Mouse (Mus musculus) liver, embryonic 12.5 days (tissue): ENCODE data around the gene Mrpl45. TPM values are rescaled to one million over a fixed set of nuclear protein-coding genes. Genes with fewer than 3 reads are reported as not detected.
"Not testable (repeated sequence)": the region's sequence is repeated elsewhere in the genome, so short reads cannot be mapped to it uniquely, and the experiment has no call there.

ENCODE experiments used
- ATAC-seq: fragments of 200-750 bp; cut with Nextera tagmentation; 2 replicates; pipeline ENCODE4 v1.8.0; 2017; ENCODE audit warnings: moderate number of reproducible peaks, mild to moderate bottlenecking, moderate library complexity
- H3K27ac ChIP-seq: fragments of 300-500 bp; sonication (generic); 2 replicates; pipeline ENCODE4 v1.5.1; 2016; ENCODE audit warnings: mild to moderate bottlenecking
- H3K27me3 ChIP-seq: fragments of 300-500 bp; sonication (generic); replicated peaks from 2 replicates; pipeline ENCODE4 v1.6.1; 2016; ENCODE audit warnings: mild to moderate bottlenecking, moderate library complexity
- H3K36me3 ChIP-seq: fragments of 300-500 bp; sonication (generic); 2 replicates; pipeline ENCODE4 v1.6.1; 2016; ENCODE audit warnings: mild to moderate bottlenecking, moderate library complexity
- H3K4me1 ChIP-seq: fragments of 300-500 bp; sonication (generic); 2 replicates; pipeline ENCODE4 v1.6.1; 2016
- H3K4me2 ChIP-seq: fragments of 300-500 bp; sonication (generic); 2 replicates; pipeline ENCODE4 v1.6.1; 2016; ENCODE audit warnings: mild to moderate bottlenecking, moderate library complexity
- H3K4me3 ChIP-seq: fragments of 300-500 bp; sonication (generic); 2 replicates; pipeline ENCODE4 v1.5.1; 2016; ENCODE audit warnings: mild to moderate bottlenecking, moderate library complexity
- H3K9ac ChIP-seq: fragments of 300-500 bp; sonication (generic); 2 replicates; pipeline ENCODE4 v1.6.1; 2016; ENCODE audit warnings: mild to moderate bottlenecking, moderate library complexity
- H3K9me3 ChIP-seq: fragments of 300-500 bp; sonication (generic); replicated peaks from 2 replicates; pipeline ENCODE4 v1.6.1; 2016; ENCODE audit warnings: mild to moderate bottlenecking, moderate library complexity
- WGBS: fragments of 180-500 bp; shearing (Covaris S2); methylation state at CpG from one replicate; pipeline ENCODE4 v1.1.7; 2016; ENCODE audit not compliant: insufficient replicate concordance; 5-methylcytosine and 5-hydroxymethylcytosine counted together
- polyA plus RNA-seq: library from polyadenylated mRNA; unstranded; fragments of >200 nt; fragmentation: Nextera tagmentation; extraction: Ambion mirVana; gene quantifications from 2 replicates; pipeline ENCODE4 v1.2.1, GENCODE M21; 2016

Mrpl45 gene
- 38.9 and 44.0 TPM in 2 replicates for polyA plus RNA-seq

- Histone ChIP-seq H3K4me1 (peaks cover 22% of the 10 kb centered on the region), H3K4me3 (peak within 1 kb of the TSS; percentile 73), H3K9me3 (no peaks in the 10 kb centered on the region), H3K27me3 (peaks cover 18% of the 10 kb centered on the region), H3K36me3 (peaks cover 22% of the 10 kb centered on the region), H3K27ac (peak within 1 kb of the TSS; percentile 70), H3K9ac (peak within 1 kb of the TSS; percentile 75), H3K4me2 (peak within 1 kb of the TSS; percentile 75)
- under 1% methylated on average over 50 of the region's 50 CpGs for WGBS
- ATAC-seq, result peak; percentile 94
These were observed at the start of gene Mrpl45 for GRCm38 (mm10) chr11:97315504-97316503. Gene Mrpl45 (plus strand): TSS chr11:97315716.

DNA sequence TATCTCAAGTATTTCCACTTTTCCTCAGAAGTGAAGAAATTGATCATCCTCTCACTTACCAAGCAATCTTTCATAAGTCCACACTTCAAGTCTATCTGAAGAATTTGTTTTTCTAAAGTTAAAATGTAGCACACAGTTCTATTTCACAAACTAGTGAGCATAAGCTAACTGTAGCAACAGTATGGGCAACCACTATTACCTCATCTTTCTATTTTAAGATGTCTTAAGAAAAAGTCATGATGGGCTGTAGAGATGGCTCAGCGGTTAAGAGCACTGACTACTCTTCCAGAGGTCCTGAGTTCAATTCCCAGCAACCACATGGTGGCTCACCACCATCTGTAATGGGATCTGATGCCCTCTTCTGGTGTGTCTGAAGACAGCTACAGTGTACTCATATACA, 49.0 kb upstream of the Mrpl45 start:
- H3K4me1 ChIP-seq, ATAC-seq: not testable (repeated sequence)
- 84% methylated on average over 1 of the region's 1 CpGs for whole genome bisulfite sequencing

GRCm38 (mm10) chr11:97270004-97270403, 45.5 kb upstream of the Mrpl45 start:
- H3K27me3 ChIP-seq, ATAC-seq, H3K4me1 ChIP-seq, H3K9ac ChIP-seq, H3K9me3 ChIP-seq, H3K4me2 ChIP-seq, H3K4me3 ChIP-seq, H3K27ac ChIP-seq: not testable (repeated sequence)
- 56% methylated on average over 2 of the region's 2 CpGs for WGBS
- peaks cover 18% of the 10 kb centered on the region for H3K36me3 ChIP-seq

More for the DNA sequence above, 49.0 kb upstream of the Mrpl45 start:
- not testable (repeated sequence) for H3K9me3 ChIP-seq, H3K9ac ChIP-seq, H3K27me3 ChIP-seq, H3K27ac ChIP-seq, H3K4me3 ChIP-seq, H3K4me2 ChIP-seq
- H3K36me3 ChIP-seq, result peaks cover 25% of the 10 kb centered on the region

GRCm38 (mm10) chr11:97272835-97273234, 42.7 kb upstream of the Mrpl45 start:
- H3K9me3 ChIP-seq, result no peaks in the 10 kb centered on the region
- no peaks in the 10 kb centered on the region for H3K36me3 ChIP-seq
- H3K4me1 ChIP-seq, result peaks cover 11% of the 10 kb centered on the region
- no peak overlapping the region for H3K4me2 ChIP-seq
- no peak for ATAC-seq
- no peak overlapping the region for H3K4me3 ChIP-seq
- no peak overlapping the region for H3K9ac ChIP-seq
- no peaks in the 10 kb centered on the region for H3K27me3 ChIP-seq
- WGBS, result 86% methylated on average over 4 of the region's 4 CpGs
- no peak overlapping the region for H3K27ac ChIP-seq

DNA sequence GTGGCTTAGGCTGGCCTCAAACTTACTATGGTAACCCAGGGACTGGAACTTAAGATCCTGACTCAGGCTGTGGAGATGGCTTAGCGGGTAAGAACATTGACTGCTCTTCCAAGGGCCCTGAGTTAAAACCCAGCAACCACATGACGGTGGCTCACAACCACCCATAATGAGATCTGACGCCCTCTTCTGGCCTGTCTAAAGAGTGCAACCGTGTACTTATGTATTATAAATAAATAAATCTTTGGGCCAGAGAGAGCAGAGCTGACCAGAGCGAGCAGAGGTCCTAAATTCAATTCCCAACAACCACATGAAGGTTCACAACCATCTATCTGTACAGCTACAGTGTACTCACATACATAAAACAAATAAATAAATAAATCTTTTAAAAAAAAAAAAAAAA, 41.9 kb upstream of the Mrpl45 start:
- Histone ChIP-seq H3K27me3 (no peaks in the 10 kb centered on the region), H3K4me1 (peaks cover 19% of the 10 kb centered on the region), H3K27ac (no peak overlapping the region), H3K9ac (no peak overlapping the region), H3K4me2 (no peak overlapping the region), H3K9me3 (no peaks in the 10 kb centered on the region), H3K4me3 (no peak overlapping the region), H3K36me3 (no peaks in the 10 kb centered on the region)
- WGBS, result 62% methylated on average over 5 of the region's 5 CpGs
- ATAC-seq, result no peak

DNA sequence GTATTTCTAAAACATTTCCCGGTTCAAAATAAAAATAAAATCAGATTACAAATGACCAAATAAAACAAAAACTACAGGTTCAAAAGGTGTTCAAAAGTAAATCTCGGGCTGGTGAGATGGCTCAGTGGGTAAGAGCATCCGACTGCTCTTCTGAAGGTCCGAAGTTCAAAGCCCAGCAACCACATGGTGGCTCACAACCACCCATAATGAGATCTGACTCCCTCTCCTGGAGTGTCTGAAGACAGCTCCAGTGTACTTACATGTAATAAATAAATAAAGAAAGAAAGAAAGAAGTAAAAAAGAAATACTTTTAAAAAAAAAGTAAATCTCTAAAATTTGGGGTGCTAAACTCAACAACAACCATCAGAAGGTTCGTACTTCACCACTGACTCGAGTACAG, 40.6 kb upstream of the Mrpl45 start:
- H3K4me2 ChIP-seq, ATAC-seq, H3K27ac ChIP-seq, H3K9ac ChIP-seq, H3K36me3 ChIP-seq, H3K4me3 ChIP-seq, H3K27me3 ChIP-seq, H3K9me3 ChIP-seq: not testable (repeated sequence)
- 76% methylated on average over 6 of the region's 6 CpGs for WGBS
- H3K4me1 ChIP-seq, result peaks cover 32% of the 10 kb centered on the region

GRCm38 (mm10) chr11:97275349-97275748, 40.2 kb upstream of the Mrpl45 start:
- H3K27ac ChIP-seq, result no peak overlapping the region

DNA sequence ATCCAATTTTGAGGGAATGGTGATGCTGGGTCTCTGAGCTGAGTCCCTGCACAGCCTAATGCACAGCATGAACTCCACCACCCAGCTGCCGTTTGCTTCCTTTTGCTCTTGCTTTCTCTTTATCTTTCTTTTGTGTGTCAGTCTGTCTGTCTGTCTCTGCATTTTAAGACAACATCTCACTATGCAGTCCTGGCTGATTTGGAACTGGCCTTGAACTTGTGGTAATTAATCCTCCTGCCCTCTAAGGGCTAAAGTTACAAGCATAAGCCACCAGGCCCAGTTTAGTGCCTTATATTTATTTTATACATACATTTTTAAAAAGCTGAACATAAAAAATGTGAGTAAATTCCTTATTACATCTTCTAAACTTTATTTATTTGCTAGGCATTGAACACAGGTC, 39.5 kb upstream of the Mrpl45 start:
- H3K27me3 ChIP-seq, result no peaks in the 10 kb centered on the region
- H3K36me3 ChIP-seq, result no peaks in the 10 kb centered on the region
- no peak overlapping the region for H3K4me3 ChIP-seq
- 32% methylated on average over 1 of the region's 1 CpGs for WGBS
- H3K27ac ChIP-seq, result no peak overlapping the region
- no peak overlapping the region for H3K4me2 ChIP-seq
- H3K4me1 ChIP-seq, result peaks cover 36% of the 10 kb centered on the region
- H3K9ac ChIP-seq, result no peak overlapping the region
- ATAC-seq, result no peak
- H3K9me3 ChIP-seq, result no peaks in the 10 kb centered on the region

More at GRCm38 (mm10) chr11:97275349-97275748, 40.2 kb upstream of the Mrpl45 start:
- Histone ChIP-seq H3K9ac (no peak overlapping the region), H3K27me3 (no peaks in the 10 kb centered on the region), H3K36me3 (no peaks in the 10 kb centered on the region), H3K9me3 (no peaks in the 10 kb centered on the region), H3K4me3 (no peak overlapping the region), H3K4me1 (peaks cover 32% of the 10 kb centered on the region), H3K4me2 (no peak overlapping the region)
- no peak for ATAC-seq
- WGBS, result 72% methylated on average over 2 of the region's 2 CpGs

GRCm38 (mm10) chr11:97277166-97277565, 38.4 kb upstream of the Mrpl45 start:
- Histone ChIP-seq H3K27ac (no peak overlapping the region), H3K9ac (0 out of 2 replicates have a peak overlapping the region, but pooled peaks have one; percentile 35), H3K4me2 (no peak overlapping the region), H3K27me3 (no peaks in the 10 kb centered on the region), H3K36me3 (no peaks in the 10 kb centered on the region), H3K4me3 (no peak overlapping the region), H3K9me3 (no peaks in the 10 kb centered on the region), H3K4me1 (peaks cover 42% of the 10 kb centered on the region)
- 81% methylated on average over 5 of the region's 5 CpGs for WGBS
- no peak for ATAC-seq

DNA sequence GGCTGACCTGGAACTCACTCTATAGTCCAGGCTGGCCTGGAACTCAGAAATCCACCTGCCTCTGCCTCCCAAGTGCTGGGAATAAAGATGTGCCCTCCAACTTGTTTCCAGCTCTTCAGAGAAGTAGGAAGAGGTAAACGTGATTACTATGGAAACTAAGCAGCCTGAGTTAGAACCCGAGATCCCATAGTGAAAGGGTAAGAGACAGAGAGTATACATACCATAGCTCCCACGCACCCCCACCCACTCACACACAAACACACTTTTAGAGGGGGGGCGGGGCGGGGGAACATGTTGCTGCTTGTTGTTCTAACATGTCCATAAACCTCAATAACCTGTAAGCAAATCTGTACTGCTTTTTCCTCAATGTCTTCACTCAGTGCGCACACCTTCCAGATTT, 37.1 kb upstream of the Mrpl45 start:
- H3K9me3 ChIP-seq, result no peaks in the 10 kb centered on the region
- ATAC-seq, result no peak
- H3K27me3 ChIP-seq, result no peaks in the 10 kb centered on the region
- WGBS, result 72% methylated on average over 6 of the region's 6 CpGs
- H3K4me1 ChIP-seq, result peaks cover 42% of the 10 kb centered on the region
- peak overlapping the region; percentile 92; the same call in 1 of the 2 replicates for H3K4me3 ChIP-seq
- no peak overlapping the region for H3K27ac ChIP-seq
- H3K9ac ChIP-seq, result 0 out of 2 replicates have a peak overlapping the region, but pooled peaks have one; percentile 96
- H3K36me3 ChIP-seq, result no peaks in the 10 kb centered on the region
- H3K4me2 ChIP-seq, result peak overlapping the region; percentile 98

GRCm38 (mm10) chr11:97279040-97279404, 36.5 kb upstream of the Mrpl45 start:
- peak overlapping the region; percentile 96 for H3K9ac ChIP-seq
- ATAC-seq, result no peak
- no peaks in the 10 kb centered on the region for H3K27me3 ChIP-seq
- no peaks in the 10 kb centered on the region for H3K9me3 ChIP-seq
- peak overlapping the region; percentile 88 for H3K27ac ChIP-seq
- H3K4me3 ChIP-seq, result peak overlapping the region; percentile 92
- 24% methylated on average over 11 of the region's 11 CpGs for WGBS
- H3K4me1 ChIP-seq, result peaks cover 42% of the 10 kb centered on the region
- H3K36me3 ChIP-seq, result no peaks in the 10 kb centered on the region
- H3K4me2 ChIP-seq, result peak overlapping the region; percentile 98

DNA sequence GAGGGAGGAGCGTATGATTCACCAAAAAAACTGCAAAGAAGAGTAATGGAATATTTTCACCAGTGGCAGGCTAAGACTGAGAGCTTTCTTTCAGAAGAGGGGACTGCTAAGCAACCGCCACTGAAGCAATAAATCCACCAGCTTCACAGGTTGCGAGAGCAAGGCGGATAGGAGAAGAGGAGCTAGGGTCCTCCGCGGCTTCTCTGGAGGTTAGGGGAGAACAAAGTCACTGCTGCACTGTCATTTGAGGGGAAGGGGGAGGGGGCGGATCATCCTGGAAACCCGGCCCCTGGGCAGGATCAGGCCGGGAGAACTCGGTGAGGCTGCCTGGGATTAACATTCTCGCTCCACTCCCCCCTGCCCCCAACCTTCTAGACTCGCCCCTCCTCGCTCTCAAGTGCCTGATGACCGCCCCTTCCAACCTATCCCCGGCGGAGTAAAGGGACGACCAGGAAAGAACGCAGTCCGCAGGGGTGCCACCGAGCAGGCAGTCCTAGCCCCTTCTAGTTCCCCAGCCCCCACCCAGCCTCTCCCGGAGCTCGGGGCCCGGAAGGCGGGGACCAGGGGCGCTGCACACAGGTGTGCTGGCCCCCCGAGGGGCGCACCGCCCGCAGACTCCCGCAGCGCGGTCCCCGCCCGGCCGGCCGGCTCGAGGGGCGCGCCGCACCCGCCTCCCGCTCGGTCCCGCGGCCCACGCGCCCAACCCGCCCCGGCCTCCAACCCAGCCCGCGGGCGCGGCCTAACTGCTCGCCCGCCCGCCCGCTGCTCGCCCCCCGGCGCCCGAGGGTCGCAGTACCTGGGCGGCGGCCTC, 35.9 kb upstream of the Mrpl45 start:
- Histone ChIP-seq H3K4me3 (peak overlapping the region; percentile 92), H3K4me2 (peak overlapping the region; percentile 98), H3K4me1 (peaks cover 42% of the 10 kb centered on the region), H3K36me3 (no peaks in the 10 kb centered on the region), H3K9me3 (no peaks in the 10 kb centered on the region), H3K9ac (peak overlapping the region; percentile 96), H3K27ac (peak overlapping the region; percentile 88), H3K27me3 (no peaks in the 10 kb centered on the region)
- WGBS, result 1% methylated on average over 52 of the region's 64 CpGs
- peak; percentile 77 for ATAC-seq
